Mouse (Mus musculus) heart, embryonic 16.5 days (tissue): ENCODE measurements around the gene Sstr3. TPM values are rescaled to one million over a fixed set of nuclear protein-coding genes. Genes with fewer than 3 reads are reported as not detected.

Experiments used
- ATAC-seq: fragments of 200-750 bp; cut with Nextera tagmentation; replicated peaks from 2 replicates; pipeline ENCODE4 v1.8.0; 2017; ENCODE audit warnings: moderate number of reproducible peaks; ENCODE audit not compliant: insufficient read depth, low FRiP score; ENCODE audit errors: extremely low read depth
- H3K27ac ChIP-seq: fragments of 300-500 bp; sonication (generic); 2 replicates; pipeline ENCODE4 v1.5.1; 2014; ENCODE audit warnings: mild to moderate bottlenecking, low read length, control low read depth, moderate library complexity
- H3K27me3 ChIP-seq: fragments of 300-500 bp; sonication (generic); 2 replicates; pipeline ENCODE4 v1.6.1; 2014; ENCODE audit warnings: low read length, mixed read lengths; ENCODE audit not compliant: control insufficient read depth, insufficient read depth
- H3K36me3 ChIP-seq: fragments of 300-500 bp; sonication (generic); 2 replicates; pipeline ENCODE4 v1.6.1; 2014; ENCODE audit not compliant: control insufficient read depth, insufficient read depth
- H3K4me1 ChIP-seq: fragments of 300-500 bp; sonication (generic); 2 replicates; pipeline ENCODE4 v1.6.1; 2014; ENCODE audit warnings: low read length, mixed read lengths; ENCODE audit not compliant: control insufficient read depth, insufficient read depth
- H3K4me2 ChIP-seq: fragments of 300-500 bp; sonication (generic); 2 replicates; pipeline ENCODE4 v1.6.1; 2014; ENCODE audit warnings: low read depth, mild to moderate bottlenecking, control low read depth, low read length
- H3K4me3 ChIP-seq: fragments of 300-500 bp; sonication (generic); 2 replicates; pipeline ENCODE4 v1.5.1; 2014; ENCODE audit warnings: mild to moderate bottlenecking, control low read depth, low read length
- H3K9ac ChIP-seq: fragments of 300-500 bp; sonication (generic); 2 replicates; pipeline ENCODE4 v1.6.1; 2014; ENCODE audit warnings: low read length, control low read depth
- H3K9me3 ChIP-seq: fragments of 300-500 bp; sonication (generic); replicated peaks from 2 replicates; pipeline ENCODE4 v1.6.1; 2016; ENCODE audit warnings: low read length; ENCODE audit not compliant: control insufficient read depth
- WGBS: fragments of 180-500 bp; shearing (Covaris S2); extraction: QIAGEN DNeasy Blood & Tissue Kit; methylation state at CpG from one replicate; pipeline ENCODE4 v1.1.7; 2014; 5-methylcytosine and 5-hydroxymethylcytosine counted together
- polyA plus RNA-seq: library from polyadenylated mRNA; unstranded; fragments of >200 nt; fragmentation: Nextera tagmentation; extraction: Ambion mirVana; gene quantifications from 2 replicates; pipeline ENCODE4 v1.2.1, GENCODE M21; 2015

Sstr3 gene
- polyA plus RNA-seq, 1 experiment from 2014 or later: not detected

- no peak for ATAC-seq
- 55% methylated on average over 10 of the region's 10 CpGs for WGBS
- H3K27me3 ChIP-seq: 0 out of 2 replicates have a peak, but pooled peaks cover 5% of the 10 kb centered on the region
- no peak overlapping the region for H3K4me3 ChIP-seq
- H3K9me3 ChIP-seq: no peaks in the 10 kb centered on the region
- H3K4me2 ChIP-seq: no peak overlapping the region
- H3K4me1 ChIP-seq: peaks cover 9% of the 10 kb centered on the region
- H3K9ac ChIP-seq: no peak overlapping the region
- H3K27ac ChIP-seq: no peak overlapping the region
- H3K36me3 ChIP-seq: no peaks in the 10 kb centered on the region
Observed at GRCm38 (mm10) chr15:78535723-78536421, 8.6 kb downstream of the Sstr3 start.

DNA sequence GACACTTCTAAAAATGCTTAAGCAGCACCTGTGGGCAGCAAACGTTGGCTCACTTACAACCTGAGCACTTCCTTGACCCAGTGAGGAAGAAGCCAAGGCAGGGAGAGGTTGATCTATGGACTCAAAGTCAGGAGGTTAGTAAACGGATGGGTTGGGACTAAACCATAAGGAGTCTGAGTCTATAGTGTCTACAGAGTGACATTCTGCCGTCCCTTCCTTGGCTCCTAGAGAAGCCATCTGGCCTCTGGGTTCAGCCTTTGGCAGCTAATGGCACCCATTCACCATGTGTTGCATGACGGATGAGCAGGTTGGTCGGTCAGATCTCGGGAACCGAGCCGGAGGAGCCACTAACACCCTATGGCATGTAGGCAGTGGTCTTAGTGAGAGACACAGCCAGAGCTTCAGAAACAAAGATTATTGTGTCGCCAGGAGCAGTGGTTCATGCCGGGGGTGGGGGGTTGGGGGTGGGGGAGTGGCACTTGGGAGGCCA lies 11.1 kb downstream of the Sstr3 start:
- H3K36me3 ChIP-seq: no peaks in the 10 kb centered on the region
- 78% methylated on average over 10 of the region's 10 CpGs for WGBS
- no peak overlapping the region for H3K4me3 ChIP-seq
- H3K4me2 ChIP-seq: no peak overlapping the region
- no peaks in the 10 kb centered on the region for H3K27me3 ChIP-seq
- no peak for ATAC-seq
- no peak overlapping the region for H3K9ac ChIP-seq
- H3K9me3 ChIP-seq: no peaks in the 10 kb centered on the region
- H3K27ac ChIP-seq: no peak overlapping the region
- peaks cover 28% of the 10 kb centered on the region for H3K4me1 ChIP-seq

DNA sequence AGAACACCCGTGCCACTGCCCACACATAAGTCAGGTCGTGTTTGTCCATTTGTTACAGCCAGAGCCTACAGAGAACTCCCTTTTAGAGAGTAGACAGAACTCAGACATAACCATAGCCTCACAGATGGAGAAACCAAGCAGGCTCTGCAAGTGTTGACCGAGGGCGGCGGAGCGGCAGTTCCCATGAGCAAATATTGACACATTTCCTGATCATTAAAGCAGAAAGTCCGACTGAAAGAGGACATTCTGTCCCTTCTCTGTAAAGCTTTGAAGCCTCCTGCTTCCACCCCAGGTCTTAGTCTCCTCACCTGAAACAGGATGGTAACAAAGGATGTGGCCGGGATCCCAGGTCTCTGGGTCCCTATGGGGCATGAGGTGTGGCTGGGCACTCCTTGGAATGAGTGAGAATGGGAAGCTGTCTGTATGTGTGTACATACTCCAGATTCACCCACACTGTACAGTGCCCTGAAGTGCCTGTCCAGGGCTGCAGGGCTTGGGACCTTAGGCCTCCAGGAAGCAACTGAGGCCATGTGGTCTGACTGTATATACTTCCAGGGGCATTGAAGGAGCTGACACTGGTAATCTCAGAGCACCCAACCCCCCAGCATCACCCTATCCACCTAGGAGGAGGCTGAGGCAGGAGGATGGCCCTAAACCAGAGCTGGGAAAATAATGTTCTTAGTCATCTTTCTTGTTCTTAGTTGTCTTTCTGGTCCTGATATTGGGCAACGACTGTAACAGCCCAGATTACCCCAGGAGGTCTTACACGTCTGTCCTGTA lies 11.7 kb downstream of the Sstr3 start:
- Histone ChIP-seq H3K27ac (no peak overlapping the region; the same call in 1 of the 2 replicates), H3K27me3 (no peaks in the 10 kb centered on the region), H3K9me3 (no peaks in the 10 kb centered on the region), H3K4me1 (peaks cover 31% of the 10 kb centered on the region), H3K4me3 (no peak overlapping the region), H3K4me2 (no peak overlapping the region), H3K9ac (no peak overlapping the region), H3K36me3 (no peaks in the 10 kb centered on the region)
- no peak for ATAC-seq
- WGBS: 68% methylated on average over 10 of the region's 10 CpGs

DNA sequence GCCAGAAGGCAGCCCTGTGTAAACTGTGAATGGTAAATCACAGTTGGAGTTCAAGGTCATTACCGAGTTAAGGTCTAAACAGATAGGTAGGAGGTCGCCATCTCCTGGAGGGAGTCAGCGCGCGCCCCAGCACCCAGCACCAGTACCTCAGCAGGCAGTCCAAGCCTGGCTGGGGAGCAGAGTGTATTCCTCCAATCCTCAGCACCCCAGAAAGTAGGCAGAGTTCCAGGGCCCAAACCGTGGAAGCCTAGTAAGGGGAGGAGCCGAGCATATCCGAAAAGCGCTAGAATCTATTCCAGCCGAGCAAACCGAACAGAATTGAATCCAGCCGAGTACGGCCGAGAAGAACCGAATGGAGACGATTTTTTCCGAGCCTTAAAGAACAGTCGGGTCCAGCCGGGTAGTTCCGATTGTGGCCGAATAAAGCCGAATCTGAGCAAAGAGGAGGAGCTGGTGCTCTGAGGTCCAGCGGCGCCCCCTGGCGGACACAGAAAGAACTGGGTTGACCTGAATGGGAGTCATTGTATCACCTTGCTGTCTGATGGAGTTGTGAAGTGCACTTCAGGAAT lies 12.5 kb downstream of the Sstr3 start:
- peak overlapping the region; percentile 71 for H3K4me2 ChIP-seq
- H3K9ac ChIP-seq: peak overlapping the region; percentile 72
- H3K36me3 ChIP-seq: no peaks in the 10 kb centered on the region
- H3K27ac ChIP-seq: peak overlapping the region; percentile 97
- H3K9me3 ChIP-seq: no peaks in the 10 kb centered on the region
- WGBS: under 1% methylated on average over 25 of the region's 25 CpGs
- H3K4me1 ChIP-seq: peaks cover 33% of the 10 kb centered on the region
- peak; percentile 82 for ATAC-seq
- H3K27me3 ChIP-seq: no peaks in the 10 kb centered on the region
- H3K4me3 ChIP-seq: peak overlapping the region; percentile 44

DNA sequence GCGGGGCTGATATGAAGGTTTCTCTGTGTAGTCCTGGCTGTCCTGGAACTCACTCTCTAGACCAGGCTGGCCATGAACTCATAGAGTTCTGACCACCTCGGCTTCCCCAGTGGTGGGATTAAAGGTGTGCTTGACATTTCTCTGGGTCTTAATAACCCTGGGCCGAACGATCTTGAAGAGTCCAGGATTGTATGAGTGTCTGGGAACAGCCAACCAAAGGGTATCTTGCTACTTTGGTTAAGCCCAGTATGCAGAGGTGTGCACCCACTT lies 13.1 kb downstream of the Sstr3 start:
- no peak for ATAC-seq
- H3K36me3 ChIP-seq: no peaks in the 10 kb centered on the region
- peaks cover 33% of the 10 kb centered on the region for H3K4me1 ChIP-seq
- peak overlapping the region; percentile 72 for H3K9ac ChIP-seq
- H3K27ac ChIP-seq: peak overlapping the region; percentile 97
- no peaks in the 10 kb centered on the region for H3K27me3 ChIP-seq
- H3K9me3 ChIP-seq: no peaks in the 10 kb centered on the region
- peak overlapping the region; percentile 71 for H3K4me2 ChIP-seq
- 65% methylated on average over 4 of the region's 4 CpGs for WGBS
- peak overlapping the region; percentile 44 for H3K4me3 ChIP-seq

- 56% methylated on average over 17 of the region's 17 CpGs for WGBS
- Histone ChIP-seq H3K9ac (peak within 1 kb of the TSS; percentile 72), H3K4me1 (peaks cover 33% of the 10 kb centered on the region), H3K27ac (peak within 1 kb of the TSS; percentile 97), H3K4me3 (peak within 1 kb of the TSS; percentile 44), H3K9me3 (no peaks in the 10 kb centered on the region), H3K27me3 (no peaks in the 10 kb centered on the region), H3K36me3 (no peaks in the 10 kb centered on the region), H3K4me2 (peak within 1 kb of the TSS; percentile 71)
- ATAC-seq: no peak
Observed at GRCm38 (mm10) chr15:78530671-78531450, 13.6 kb downstream of the Sstr3 start, which contains the start of gene C1qtnf6. TSS of gene C1qtnf6 (minus strand) at chr15:78531416.

DNA sequence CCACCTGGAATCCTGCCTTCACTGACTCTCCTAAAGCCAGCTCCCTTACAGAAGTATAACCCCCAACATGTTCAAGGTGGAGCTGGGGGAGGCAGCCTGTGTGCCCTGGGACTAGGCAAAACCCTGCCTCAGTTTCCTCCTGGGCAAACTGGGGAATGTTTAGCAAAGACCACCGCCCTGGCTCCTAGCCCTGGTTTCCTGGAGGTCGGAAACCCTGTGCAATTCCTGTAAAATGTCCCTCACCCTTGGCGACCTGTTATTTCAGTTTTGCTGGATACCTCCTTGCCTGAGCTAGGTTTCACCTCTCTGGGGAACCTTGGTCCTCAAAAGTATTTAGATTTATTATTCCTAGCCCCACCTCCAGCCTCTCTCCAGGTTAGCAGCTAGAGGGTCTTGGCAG lies 14.3 kb downstream of the Sstr3 start:
- H3K27me3 ChIP-seq: no peaks in the 10 kb centered on the region
- ATAC-seq: no peak
- no peak overlapping the region; the same call in 1 of the 2 replicates for H3K9ac ChIP-seq
- WGBS: 76% methylated on average over 3 of the region's 3 CpGs
- H3K9me3 ChIP-seq: no peaks in the 10 kb centered on the region
- H3K27ac ChIP-seq: peak overlapping the region; percentile 97
- H3K4me2 ChIP-seq: no peak overlapping the region
- no peaks in the 10 kb centered on the region for H3K36me3 ChIP-seq
- peaks cover 33% of the 10 kb centered on the region for H3K4me1 ChIP-seq
- H3K4me3 ChIP-seq: no peak overlapping the region

GRCm38 (mm10) chr15:78529428-78529990 lies 15.0 kb downstream of the Sstr3 start:
- Histone ChIP-seq H3K36me3 (no peaks in the 10 kb centered on the region), H3K27ac (peak overlapping the region; percentile 97), H3K27me3 (no peaks in the 10 kb centered on the region), H3K9ac (peak overlapping the region; percentile 75), H3K4me2 (peak overlapping the region; percentile 70), H3K9me3 (no peaks in the 10 kb centered on the region), H3K4me1 (peaks cover 33% of the 10 kb centered on the region), H3K4me3 (peak overlapping the region; percentile 56)
- peak; percentile 61 for ATAC-seq
- 4% methylated on average over 15 of the region's 15 CpGs for WGBS
